Mouse (Mus musculus): Measurements from ENCODE around the gene Mynn. TPM values are rescaled to one million over a fixed set of nuclear protein-coding genes. Genes with fewer than 3 reads are reported as not detected.

The Mynn gene
- polyA plus RNA-seq, 1 experiment from 2014 or later: 24.0 TPM

DNA sequence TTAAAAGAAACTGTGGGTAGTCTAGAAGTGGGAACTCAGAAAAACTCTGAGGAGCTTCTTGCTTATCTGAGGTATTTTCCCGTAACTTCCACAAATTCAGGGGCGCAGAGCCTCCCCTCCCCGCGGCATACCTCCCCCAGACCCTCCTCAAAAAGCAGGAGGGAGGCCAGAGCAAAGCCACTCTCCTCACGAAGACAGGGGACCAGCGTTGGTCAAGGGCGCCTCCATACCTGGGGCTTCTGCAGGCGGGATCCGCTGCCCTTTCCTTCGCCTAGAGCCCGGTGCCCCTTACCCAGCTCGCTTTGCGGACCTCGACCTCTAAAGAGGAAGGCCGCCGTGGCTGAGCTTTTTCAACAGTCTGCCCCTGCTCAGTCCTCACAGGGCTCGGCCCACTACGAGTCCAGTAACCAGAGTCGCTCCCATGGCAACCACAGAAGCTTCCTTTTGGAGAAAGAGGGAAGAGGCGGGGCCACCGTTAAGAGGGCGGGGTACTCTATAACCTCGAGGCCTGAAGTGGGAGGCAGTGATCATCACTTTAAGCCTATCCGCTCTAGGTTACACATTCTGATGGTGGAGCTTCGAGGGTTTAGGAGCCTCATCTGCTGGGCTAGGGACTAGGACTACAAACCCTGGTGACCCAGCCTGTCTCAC, 45.7 kb downstream of the Mynn start, which contains the start of gene Lrrc34:
Lrrc34 (minus strand) TSS at position 430 of the 651 bp plus-strand sequence.
- Histone ChIP-seq H3K27me3 (replicated peaks) (peaks cover 8% of the 10 kb centered on the region; the same call in 1 of the 2 replicates), H3K36me3 (no peaks in the 10 kb centered on the region), H3K9ac (peak within 1 kb of the TSS; percentile 49), H3K4me1 (replicated peaks) (peaks cover 16% of the 10 kb centered on the region; the same call in 1 of the 2 replicates), H3K27ac (no peak within 1 kb of the TSS), H3K4me3 (replicated peaks) (peak within 1 kb of the TSS; percentile 35), H3K4me2 (replicated peaks) (peak within 1 kb of the TSS; percentile 83), H3K9me3 (no peaks in the 10 kb centered on the region)
- 2% methylated on average over 25 of the region's 25 CpGs for WGBS
- peak; percentile 89 for ATAC-seq

DNA sequence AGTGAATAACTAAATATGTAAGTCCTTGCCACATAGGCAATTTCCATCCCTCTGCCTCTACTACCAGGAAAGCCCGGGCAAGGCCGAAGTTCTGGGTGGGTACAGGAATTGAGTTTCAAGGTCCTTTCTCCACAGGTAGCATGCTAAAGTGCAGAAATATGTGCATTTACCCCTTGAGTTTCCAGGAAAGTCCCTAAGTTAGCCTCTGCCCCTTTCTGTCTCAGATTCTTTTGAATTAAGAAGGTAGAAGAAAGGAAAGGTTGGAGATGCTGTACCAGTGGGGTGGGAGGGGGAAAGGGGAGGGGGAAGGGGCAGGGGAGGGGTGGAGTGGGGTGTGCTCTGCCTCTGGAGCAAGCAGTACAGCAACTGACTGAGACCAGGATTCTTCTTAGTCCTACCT, 46.6 kb downstream of the Mynn start:
- Histone ChIP-seq H3K36me3 (no peaks in the 10 kb centered on the region), H3K27me3 (replicated peaks) (peaks cover 8% of the 10 kb centered on the region; the same call in 1 of the 2 replicates), H3K27ac (no peak overlapping the region), H3K9me3 (no peaks in the 10 kb centered on the region), H3K9ac (no peak overlapping the region), H3K4me2 (replicated peaks) (no peak overlapping the region), H3K4me3 (replicated peaks) (no peak overlapping the region), H3K4me1 (replicated peaks) (peaks cover 16% of the 10 kb centered on the region; the same call in 1 of the 2 replicates)
- WGBS: 93% methylated on average over 2 of the region's 2 CpGs
- ATAC-seq: no peak

DNA sequence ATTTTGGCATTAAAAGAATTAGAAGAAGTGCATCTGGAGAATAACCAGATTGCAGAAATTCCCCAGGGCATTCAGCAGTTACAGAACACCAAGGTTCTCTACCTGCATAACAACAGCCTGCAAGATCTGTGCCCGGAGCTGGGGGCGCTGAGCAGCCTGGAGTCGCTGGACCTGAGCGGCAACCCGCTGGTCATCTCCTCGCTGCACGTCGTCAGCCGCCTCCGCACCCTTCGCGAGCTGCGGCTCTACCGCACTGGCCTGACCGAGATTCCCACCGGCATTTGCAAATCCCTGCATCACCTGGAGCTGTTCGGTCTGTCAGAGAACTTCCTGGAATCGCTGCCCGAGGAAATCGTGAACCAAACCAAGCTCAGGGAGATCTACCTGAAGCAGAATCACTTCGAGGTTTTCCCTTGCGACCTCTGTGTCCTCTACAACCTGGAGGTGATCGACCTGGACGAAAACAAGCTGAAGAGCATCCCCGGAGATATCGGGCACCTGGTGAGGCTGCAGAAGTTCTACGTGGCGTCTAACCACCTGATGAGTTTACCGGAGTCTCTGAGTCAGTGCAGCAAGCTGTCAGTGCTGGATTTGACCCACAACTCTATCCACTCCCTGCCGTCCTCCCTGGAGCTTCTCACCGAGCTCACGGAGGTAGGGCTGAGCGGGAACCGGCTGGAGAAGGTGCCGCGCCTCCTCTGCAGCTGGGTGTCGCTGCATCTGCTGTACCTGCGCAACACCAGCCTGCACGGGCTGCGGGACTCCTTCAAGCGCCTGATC, 48.4 kb downstream of the Mynn start:
- peak; percentile 85 for ATAC-seq
- under 1% methylated on average over 41 of the region's 41 CpGs for WGBS
- Histone ChIP-seq H3K4me3 (replicated peaks) (peak overlapping the region; percentile 39), H3K9ac (peak overlapping the region; percentile 32; the same call in 1 of the 2 replicates), H3K4me1 (replicated peaks) (peaks cover 16% of the 10 kb centered on the region; the same call in 1 of the 2 replicates), H3K36me3 (no peaks in the 10 kb centered on the region), H3K4me2 (replicated peaks) (peak overlapping the region; percentile 84), H3K27me3 (replicated peaks) (peaks cover 8% of the 10 kb centered on the region; the same call in 1 of the 2 replicates), H3K27ac (no peak overlapping the region), H3K9me3 (no peaks in the 10 kb centered on the region)

- no peak for ATAC-seq
- Histone ChIP-seq H3K27ac (no peak overlapping the region), H3K4me2 (replicated peaks) (no peak overlapping the region), H3K9me3 (no peaks in the 10 kb centered on the region), H3K27me3 (replicated peaks) (no peaks in the 10 kb centered on the region; the same call in 1 of the 2 replicates), H3K9ac (no peak overlapping the region), H3K4me3 (replicated peaks) (no peak overlapping the region), H3K36me3 (no peaks in the 10 kb centered on the region), H3K4me1 (replicated peaks) (no peaks in the 10 kb centered on the region)
- WGBS: 82% methylated on average over 5 of the region's 5 CpGs
Observed at GRCm38 (mm10) chr3:30655937-30656336, 54.1 kb downstream of the Mynn start.

- no peaks in the 10 kb centered on the region for H3K36me3 ChIP-seq
- H3K4me3 ChIP-seq (replicated peaks): no peak overlapping the region
- no peak overlapping the region for H3K27ac ChIP-seq
- H3K4me2 ChIP-seq (replicated peaks): no peak overlapping the region
- no peak for ATAC-seq
- no peaks in the 10 kb centered on the region for H3K4me1 ChIP-seq (replicated peaks)
- no peaks in the 10 kb centered on the region for H3K9me3 ChIP-seq
- no peaks in the 10 kb centered on the region for H3K27me3 ChIP-seq (replicated peaks)
- H3K9ac ChIP-seq: no peak overlapping the region
- WGBS: 78% methylated on average over 9 of the region's 9 CpGs
Observed at GRCm38 (mm10) chr3:30658486-30658885, 56.6 kb downstream of the Mynn start.

Other genes starting within 250 kb of the Mynn start
- 11.6 and 13.1 TPM in 2 replicates for gene Mecom, start 54.1 kb upstream of the Mynn start, polyA plus RNA-seq (2015; fragmentation: Nextera tagmentation; extraction: Ambion mirVana)
- gene Actrt3, start 2.1 kb upstream of the Mynn start, polyA plus RNA-seq (2015; fragmentation: Nextera tagmentation; extraction: Ambion mirVana): 0.16 and 0.35 TPM in 2 replicates
- gene Lrriq4, start 42.4 kb downstream of the Mynn start, polyA plus RNA-seq (2015; fragmentation: Nextera tagmentation; extraction: Ambion mirVana): not detected in 2 replicates
- 0.40 and 0.48 TPM in 2 replicates for gene Lrrc34, start 45.8 kb downstream of the Mynn start, polyA plus RNA-seq (2015; fragmentation: Nextera tagmentation; extraction: Ambion mirVana)
- 1.3 and 1.9 TPM in 2 replicates for gene Lrrc31, start 97.8 kb downstream of the Mynn start, polyA plus RNA-seq (2015; fragmentation: Nextera tagmentation; extraction: Ambion mirVana)
- not detected in 2 replicates for gene Samd7, start 144.2 kb downstream of the Mynn start, polyA plus RNA-seq (2015; fragmentation: Nextera tagmentation; extraction: Ambion mirVana)
- 68.3 and 83.5 TPM in 2 replicates for gene Sec62, start 190.8 kb downstream of the Mynn start, polyA plus RNA-seq (2015; fragmentation: Nextera tagmentation; extraction: Ambion mirVana)

Measured in intestine, embryonic 15.5 days (tissue).